Mouse (Mus musculus): ENCODE data around the gene Lamtor1.

Lamtor1 gene

GRCm38 (mm10) chr7:101905561-101906286, at the start of gene Lamtor1:
Gene Lamtor1, plus strand, starts transcription at chr7:101905904.
- in situ Hi-C loops (cut with MboI; ENCODE audit: low sequenced_read_pairs): no loop called here

GRCm38 (mm10) chr7:101857094-101857493, 48.6 kb upstream of the Lamtor1 start, which contains the start of gene Folr2:
Gene Folr2, minus strand, starts transcription at chr7:101857194.
- in situ Hi-C loops (cut with MboI; ENCODE audit: low sequenced_read_pairs): no loop called here

- in situ Hi-C loops (cut with MboI; ENCODE audit: low sequenced_read_pairs): no loop called here
Measured at GRCm38 (mm10) chr7:101858362-101858761, 47.3 kb upstream of the Lamtor1 start.

GRCm38 (mm10) chr7:101860978-101861377, 44.7 kb upstream of the Lamtor1 start:
- in situ Hi-C loops (cut with MboI; ENCODE audit: low sequenced_read_pairs): no loop called here

- in situ Hi-C loops (cut with MboI; ENCODE audit: low sequenced_read_pairs): no loop called here
Measured at GRCm38 (mm10) chr7:101862291-101862690, 43.4 kb upstream of the Lamtor1 start.

- in situ Hi-C loops (cut with MboI; ENCODE audit: low sequenced_read_pairs): no loop called here
Measured at GRCm38 (mm10) chr7:101863415-101863814, 42.3 kb upstream of the Lamtor1 start, which contains the start of gene Anapc15. Gene Anapc15, plus strand, starts transcription at chr7:101863715.

GRCm38 (mm10) chr7:101866491-101867265, 39.0 kb upstream of the Lamtor1 start:
- in situ Hi-C loops (cut with MboI; ENCODE audit: low sequenced_read_pairs): no loop called here

- in situ Hi-C loops (cut with MboI; ENCODE audit: low sequenced_read_pairs): no loop called here
Measured at GRCm38 (mm10) chr7:101867482-101867881, 38.2 kb upstream of the Lamtor1 start.

- in situ Hi-C loops (cut with MboI; ENCODE audit: low sequenced_read_pairs): no loop called here
Measured at GRCm38 (mm10) chr7:101868241-101869162, 37.2 kb upstream of the Lamtor1 start.

- in situ Hi-C loops (cut with MboI; ENCODE audit: low sequenced_read_pairs): no loop called here
Measured at GRCm38 (mm10) chr7:101869163-101869500, 36.6 kb upstream of the Lamtor1 start.

- in situ Hi-C loops (cut with MboI; ENCODE audit: low sequenced_read_pairs): no loop called here
Measured at GRCm38 (mm10) chr7:101870629-101871028, 35.1 kb upstream of the Lamtor1 start, which contains the start of gene Folr1. Gene Folr1, minus strand, starts transcription at chr7:101870788.

GRCm38 (mm10) chr7:101871296-101871695, 34.4 kb upstream of the Lamtor1 start:
- in situ Hi-C loops (cut with MboI; ENCODE audit: low sequenced_read_pairs): no loop called here

GRCm38 (mm10) chr7:101875978-101876377, 29.7 kb upstream of the Lamtor1 start:
- in situ Hi-C loops (cut with MboI; ENCODE audit: low sequenced_read_pairs): no loop called here

GRCm38 (mm10) chr7:101880855-101881254, 24.8 kb upstream of the Lamtor1 start:
- in situ Hi-C loops (cut with MboI; ENCODE audit: low sequenced_read_pairs): no loop called here

GRCm38 (mm10) chr7:101882413-101883154, 23.1 kb upstream of the Lamtor1 start:
- in situ Hi-C loops (cut with MboI; ENCODE audit: low sequenced_read_pairs): no loop called here

GRCm38 (mm10) chr7:101884160-101884559, 21.5 kb upstream of the Lamtor1 start:
- in situ Hi-C loops (cut with MboI; ENCODE audit: low sequenced_read_pairs): no loop called here

GRCm38 (mm10) chr7:101886274-101886673, 19.4 kb upstream of the Lamtor1 start:
- in situ Hi-C loops (cut with MboI; ENCODE audit: low sequenced_read_pairs): no loop called here

GRCm38 (mm10) chr7:101888460-101888859, 17.2 kb upstream of the Lamtor1 start:
- in situ Hi-C loops (cut with MboI; ENCODE audit: low sequenced_read_pairs): no loop called here

- in situ Hi-C loops (cut with MboI; ENCODE audit: low sequenced_read_pairs): no loop called here
Measured at GRCm38 (mm10) chr7:101895695-101896094, 10.0 kb upstream of the Lamtor1 start.
